Mouse (Mus musculus): Measurements from ENCODE around the gene Hivep3.

GRCm38 (mm10) chr4:119726074-119726473 is 7.5 kb upstream of the Hivep3 start:
- no peak for TF ChIP-seq CTCF (IDR thresholded peaks at IDR 0.05)
- TF ChIP-seq POLR2A (IDR thresholded peaks at IDR 0.05; ENCODE audit: insufficient read depth, low read depth, low read length), result no peak
- TF ChIP-seq EP300 (IDR thresholded peaks at IDR 0.05; ENCODE audit: insufficient read depth, low read depth, low read length), result no peak
